Mouse (Mus musculus): ENCODE data around the gene Shisa5. TPM values are rescaled to one million over a fixed set of nuclear protein-coding genes. Genes with fewer than 3 reads are reported as not detected.

The Shisa5 gene
- total and polyA plus RNA-seq, 3 experiments, result 41.0 to 71.7 TPM; not detected in 1

DNA sequence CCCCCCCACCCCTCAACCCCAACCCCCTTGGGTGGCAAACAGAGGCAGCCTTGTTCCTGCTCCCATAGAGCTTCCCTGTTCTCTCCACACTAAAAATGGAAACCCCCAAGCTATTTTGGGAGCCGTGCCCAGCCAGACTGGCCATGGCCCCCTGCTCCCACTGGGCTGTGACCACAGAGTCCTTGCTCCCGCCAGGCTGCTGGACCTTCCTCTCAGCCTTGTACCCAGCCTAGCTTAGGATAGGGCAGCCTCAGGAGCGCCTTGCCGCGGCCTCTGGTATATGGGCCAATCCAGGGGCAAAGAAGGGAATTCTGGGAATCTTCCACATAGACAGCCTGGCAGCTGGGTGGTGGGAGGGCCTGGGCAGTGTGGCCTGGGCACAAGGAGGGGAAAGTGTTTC lies 59.5 kb downstream of the Shisa5 start:
- Histone ChIP-seq H3K27ac (ENCODE audit: control insufficient read depth, low read depth, low read length) (no peak overlapping the region), H3K9ac (ENCODE audit: control insufficient read depth, low read depth, low read length, poor library complexity, severe bottlenecking) (no peak overlapping the region), H3K4me3 (ENCODE audit: control insufficient read depth in 1 of 2, insufficient read depth in 1 of 2, low read depth in 2 of 2, low read length in 2 of 2) (no peak overlapping the region), H3K4me1 (ENCODE audit: control insufficient read depth in 1 of 2, insufficient read depth in 2 of 2, low read length in 2 of 2) (no peaks in the 10 kb centered on the region), H3K36me3 (ENCODE audit: control insufficient read depth in 1 of 2, insufficient read depth in 2 of 2, low read length in 2 of 2) (no peaks in the 10 kb centered on the region), H3K79me2 (ENCODE audit: control insufficient read depth, insufficient read depth, low read length, poor library complexity) (no peaks in the 10 kb centered on the region), H3K27me3 (ENCODE audit: control insufficient read depth in 1 of 2, insufficient read depth in 2 of 2, low read length in 2 of 2) (no peaks in the 10 kb centered on the region), H3K9me3 (replicated peaks; ENCODE audit: insufficient read depth, low read length) (no peaks in the 10 kb centered on the region)
- TF ChIP-seq SMC3 (IDR thresholded peaks at IDR 0.05; ENCODE audit: low read depth, low read length) (no peak), POLR2AphosphoS2 (IDR thresholded peaks at IDR 0.05; ENCODE audit: low read length) (no peak), KAT2A (conservative IDR thresholded peaks at IDR 0.05; ENCODE audit: low read depth, low read length) (no peak), ZNF384 (IDR thresholded peaks at IDR 0.05; ENCODE audit: low read depth, low read length) (no peak), ZC3H11A (IDR thresholded peaks at IDR 0.05; ENCODE audit: low read depth, low read length) (no peak), MEF2A (IDR thresholded peaks at IDR 0.05; ENCODE audit: extremely low read depth, insufficient replicate concordance, low read depth, low read length, poor library complexity, severe bottlenecking) (no peak), TCF12 (IDR thresholded peaks at IDR 0.05; ENCODE audit: low read depth, low read length) (no peak), BHLHE40 (IDR thresholded peaks at IDR 0.05; ENCODE audit: borderline replicate concordance, low read depth, low read length) (no peak), MXI1 (IDR thresholded peaks at IDR 0.05; ENCODE audit: low read depth, low read length) (no peak), POLR2A (IDR thresholded peaks at IDR 0.05; ENCODE audit: control insufficient read depth in 1 of 2, insufficient read depth in 1 of 2, low read depth in 1 of 2, low read length in 2 of 2, poor library complexity in 1 of 2) (no peak), MYC (IDR thresholded peaks at IDR 0.05; ENCODE audit: low read depth, low read length) (no peak), ETS1 (IDR thresholded peaks at IDR 0.05; ENCODE audit: low read depth, low read length) (no peak), EP300 (IDR thresholded peaks at IDR 0.05; ENCODE audit: low read depth in 1 of 2, low read length in 2 of 2) (no peak), RCOR1 (IDR thresholded peaks at IDR 0.05; ENCODE audit: low read depth, low read length) (no peak), USF2 (IDR thresholded peaks at IDR 0.05; ENCODE audit: borderline replicate concordance in 1 of 2, insufficient read depth in 1 of 2, low read depth in 1 of 2, low read length in 2 of 2) (no peak)
- no peak for DNase-seq (ENCODE audit: low read depth, low spot score)

DNA sequence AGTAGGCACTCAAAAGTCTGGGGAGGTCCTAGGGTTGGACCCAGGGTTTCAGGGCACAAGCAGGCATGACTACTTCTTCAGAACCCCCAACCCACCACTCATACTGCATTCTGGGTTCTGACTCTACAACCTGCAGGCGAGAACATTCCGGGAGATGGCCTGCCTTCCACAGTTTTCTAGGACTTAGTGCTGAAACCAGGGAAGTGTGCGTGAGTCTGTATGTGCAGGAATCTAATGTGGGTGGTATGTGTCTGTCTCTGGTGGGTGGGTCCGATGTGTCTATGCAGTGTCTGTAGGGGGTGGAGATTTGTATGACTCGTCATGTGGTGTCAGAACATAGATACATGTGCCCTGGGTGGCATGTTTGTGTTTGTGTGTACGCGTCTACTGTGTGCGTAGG lies 60.0 kb downstream of the Shisa5 start:
- Histone ChIP-seq H3K9me3 (replicated peaks; ENCODE audit: insufficient read depth, low read length) (no peaks in the 10 kb centered on the region), H3K4me1 (ENCODE audit: control insufficient read depth in 1 of 2, insufficient read depth in 2 of 2, low read length in 2 of 2) (no peaks in the 10 kb centered on the region), H3K27me3 (ENCODE audit: control insufficient read depth in 1 of 2, insufficient read depth in 2 of 2, low read length in 2 of 2) (no peaks in the 10 kb centered on the region), H3K4me3 (ENCODE audit: control insufficient read depth in 1 of 2, insufficient read depth in 1 of 2, low read depth in 2 of 2, low read length in 2 of 2) (no peak overlapping the region), H3K79me2 (ENCODE audit: control insufficient read depth, insufficient read depth, low read length, poor library complexity) (no peaks in the 10 kb centered on the region), H3K36me3 (ENCODE audit: control insufficient read depth in 1 of 2, insufficient read depth in 2 of 2, low read length in 2 of 2) (no peaks in the 10 kb centered on the region), H3K9ac (ENCODE audit: control insufficient read depth, low read depth, low read length, poor library complexity, severe bottlenecking) (no peak overlapping the region), H3K27ac (ENCODE audit: control insufficient read depth, low read depth, low read length) (no peak overlapping the region)
- TF ChIP-seq ELF1 (IDR thresholded peaks at IDR 0.05; ENCODE audit: low read depth, low read length) (no peak), MYC (IDR thresholded peaks at IDR 0.05; ENCODE audit: low read depth, low read length) (no peak), MAZ (IDR thresholded peaks at IDR 0.05; ENCODE audit: low read depth, low read length) (no peak), MAX (IDR thresholded peaks at IDR 0.05; ENCODE audit: low read length) (no peak), CHD1 (IDR thresholded peaks at IDR 0.05; ENCODE audit: low read depth, low read length) (no peak), RAD21 (IDR thresholded peaks at IDR 0.05; ENCODE audit: low read depth, low read length) (no peak), ZC3H11A (IDR thresholded peaks at IDR 0.05; ENCODE audit: low read depth, low read length) (no peak), EP300 (IDR thresholded peaks at IDR 0.05; ENCODE audit: low read depth in 1 of 2, low read length in 2 of 2) (no peak), USF2 (IDR thresholded peaks at IDR 0.05; ENCODE audit: borderline replicate concordance in 1 of 2, insufficient read depth in 1 of 2, low read depth in 1 of 2, low read length in 2 of 2) (no peak), KAT2A (conservative IDR thresholded peaks at IDR 0.05; ENCODE audit: low read depth, low read length) (no peak), MAFK (IDR thresholded peaks at IDR 0.05; ENCODE audit: borderline replicate concordance, low read depth, low read length) (no peak), JUND (IDR thresholded peaks at IDR 0.05; ENCODE audit: low read depth, low read length) (no peak), MEF2A (IDR thresholded peaks at IDR 0.05; ENCODE audit: extremely low read depth, insufficient replicate concordance, low read depth, low read length, poor library complexity, severe bottlenecking) (no peak), RCOR1 (IDR thresholded peaks at IDR 0.05; ENCODE audit: low read depth, low read length) (no peak), ZKSCAN1 (IDR thresholded peaks at IDR 0.05; ENCODE audit: low read depth, low read length) (no peak)
- no peak for DNase-seq (ENCODE audit: low read depth, low spot score)

Measured in MEL (cell line).